25 mouse cellular contexts compared by ENCODE assay signal in genomic region chr3:70105561-70105960, GRCm38 (mm10).
DNase-seq lines count a peak whose midpoint lies in the region; ATAC-seq and TF ChIP-seq lines count a peak whose summit lies in the region.
"Had no signal": no experiment of that assay in that cellular context is flagged by ENCODE, and none has a peak within 500 bp of the region (broad histone marks: within the 10 kb centered on the region; RNA-seq: fewer than 3 reads in every experiment).

No protein-coding gene starts in this region.

- H3K4me1 ChIP-seq in embryonic facial prominence, embryonic 11.5 days (ENCODE audit: control insufficient read depth, insufficient read depth, low read length), result no peaks in the 10 kb centered on the region
- peaks cover 3% of the 10 kb centered on the region; the same call in 1 of the 2 replicates for H3K4me1 ChIP-seq in embryonic facial prominence, embryonic 10.5 days
- no peaks in the 10 kb centered on the region for H3K4me1 ChIP-seq in midbrain, postnatal 0 days (ENCODE audit: insufficient read depth, low read length)
- no peaks in the 10 kb centered on the region for H3K4me1 ChIP-seq in midbrain, embryonic 11.5 days (ENCODE audit: control insufficient read depth, insufficient read depth, low read length)
- H3K4me1 ChIP-seq: embryonic facial prominence, embryonic 13.5 days; embryonic facial prominence, embryonic 15.5 days; forebrain, embryonic 12.5 days had no signal

- ATAC-seq in embryonic facial prominence, embryonic 11.5 days (replicated peaks; ENCODE audit: insufficient number of reproducible peaks, low FRiP score, low TSS enrichment, low read depth), result no peak
- no peak for ATAC-seq in midbrain, postnatal 0 days (ENCODE audit: low FRiP score)
- no peak for ATAC-seq in midbrain, embryonic 11.5 days (ENCODE audit: low FRiP score)
- ATAC-seq: CD4-positive, CD25-positive, alpha-beta regulatory T cell, adult 4 months had no signal

- H3K27ac ChIP-seq in embryonic facial prominence, embryonic 11.5 days (replicated peaks; ENCODE audit: low read depth, low read length), result no peak overlapping the region
- no peak overlapping the region for H3K27ac ChIP-seq in embryonic facial prominence, embryonic 10.5 days (replicated peaks)
- H3K27ac ChIP-seq in layer of hippocampus, adult 2 months, result peak overlapping the region; percentile 60
- no peak overlapping the region for H3K27ac ChIP-seq in midbrain, postnatal 0 days (ENCODE audit: low read depth, low read length)
- no peak overlapping the region for H3K27ac ChIP-seq in midbrain, embryonic 11.5 days (ENCODE audit: low read depth, low read length)
- H3K27ac ChIP-seq: embryonic facial prominence, embryonic 13.5 days; forebrain, embryonic 12.5 days had no signal

- DNase-seq in cerebellum, postnatal 10 days, result peak; percentile 56 to 59
- no peak for DNase-seq in cerebellum, postnatal 36 days
- peak; percentile 2 for DNase-seq in embryonic facial prominence, embryonic 11.5 days (ENCODE audit: low spot score)
- DNase-seq in embryonic facial prominence, embryonic 10.5 days (ENCODE audit: low spot score), result no peak
- DNase-seq in layer of hippocampus, adult 2 months (ENCODE audit: low spot score in 2 of 2), result no peak
- DNase-seq in layer of hippocampus, postnatal 10 days (ENCODE audit: low spot score in 2 of 2), result no peak
- peak; percentile 61 for DNase-seq in midbrain, postnatal 0 days (ENCODE audit: low spot score)
- DNase-seq in midbrain, embryonic 11.5 days (ENCODE audit: low spot score, missing footprints), result no peak
- DNase-seq: adrenal gland, adult 2 months; adrenal gland, postnatal 10 days; adrenal gland, postnatal 25 days; B cell, adult 2 months; cerebellum, adult 11-12 months; cerebellum, adult 2 months; cerebellum, adult 9-10 months; cerebellum, postnatal 25 days; embryo, embryonic 11 days had no signal

- H3K9ac ChIP-seq in embryonic facial prominence, embryonic 11.5 days (replicated peaks; ENCODE audit: low read length), result no peak overlapping the region
- H3K9ac ChIP-seq in midbrain, postnatal 0 days (replicated peaks; ENCODE audit: low read length, poor library complexity, severe bottlenecking), result no peak overlapping the region
- H3K9ac ChIP-seq in midbrain, embryonic 11.5 days (ENCODE audit: low read length), result no peak overlapping the region
- H3K9ac ChIP-seq: embryonic facial prominence, embryonic 13.5 days; embryonic facial prominence, embryonic 15.5 days; forebrain, embryonic 12.5 days had no signal

- no peaks in the 10 kb centered on the region for H3K9me3 ChIP-seq in embryonic facial prominence, embryonic 11.5 days (replicated peaks; ENCODE audit: control insufficient read depth, low read length)
- no peaks in the 10 kb centered on the region for H3K9me3 ChIP-seq in embryonic facial prominence, embryonic 10.5 days
- H3K9me3 ChIP-seq in midbrain, postnatal 0 days (ENCODE audit: low read length), result no peaks in the 10 kb centered on the region
- H3K9me3 ChIP-seq in midbrain, embryonic 11.5 days (ENCODE audit: control insufficient read depth, low read length), result no peaks in the 10 kb centered on the region
- H3K9me3 ChIP-seq: embryonic facial prominence, embryonic 13.5 days; embryonic facial prominence, embryonic 15.5 days; forebrain, embryonic 10.5 days; forebrain, embryonic 12.5 days had no signal

- H3K4me2 ChIP-seq in embryonic facial prominence, embryonic 11.5 days (ENCODE audit: low read depth, low read length), result no peak overlapping the region
- H3K4me2 ChIP-seq in midbrain, postnatal 0 days (ENCODE audit: low read depth, low read length, poor library complexity, severe bottlenecking), result no peak overlapping the region
- no peak overlapping the region for H3K4me2 ChIP-seq in midbrain, embryonic 11.5 days
- H3K4me2 ChIP-seq: embryonic facial prominence, embryonic 13.5 days; embryonic facial prominence, embryonic 15.5 days; forebrain, embryonic 12.5 days had no signal

- H3K4me3 ChIP-seq in embryonic facial prominence, embryonic 11.5 days (ENCODE audit: low read depth, low read length), result no peak overlapping the region
- H3K4me3 ChIP-seq in embryonic facial prominence, embryonic 10.5 days, result no peak overlapping the region
- H3K4me3 ChIP-seq in layer of hippocampus, adult 2 months, result no peak overlapping the region
- no peak overlapping the region for H3K4me3 ChIP-seq in midbrain, postnatal 0 days (ENCODE audit: low read depth, low read length)
- no peak overlapping the region for H3K4me3 ChIP-seq in midbrain, embryonic 11.5 days (ENCODE audit: low read depth, low read length)
- H3K4me3 ChIP-seq: embryonic facial prominence, embryonic 13.5 days; embryonic facial prominence, embryonic 15.5 days; erythroblast, embryonic 14.5 days; forebrain, embryonic 10.5 days; forebrain, embryonic 12.5 days had no signal

- H3K27me3 ChIP-seq in embryonic facial prominence, embryonic 11.5 days (ENCODE audit: control insufficient read depth, insufficient read depth, low read length), result no peaks in the 10 kb centered on the region
- peaks cover 13% of the 10 kb centered on the region for H3K27me3 ChIP-seq in embryonic facial prominence, embryonic 10.5 days (replicated peaks; ENCODE audit: low read depth, poor library complexity, severe bottlenecking)
- no peaks in the 10 kb centered on the region; the same call in 1 of the 2 replicates for H3K27me3 ChIP-seq in midbrain, postnatal 0 days (ENCODE audit: insufficient read depth, low read length)
- no peaks in the 10 kb centered on the region for H3K27me3 ChIP-seq in midbrain, embryonic 11.5 days (ENCODE audit: control insufficient read depth, insufficient read depth, low read length)
- H3K27me3 ChIP-seq: CH12.LX had no signal

- no peaks in the 10 kb centered on the region for H3K36me3 ChIP-seq in embryonic facial prominence, embryonic 11.5 days (replicated peaks; ENCODE audit: control insufficient read depth, insufficient read depth, low read depth, low read length)
- H3K36me3 ChIP-seq in embryonic facial prominence, embryonic 10.5 days (replicated peaks), result no peaks in the 10 kb centered on the region
- no peaks in the 10 kb centered on the region for H3K36me3 ChIP-seq in midbrain, postnatal 0 days (ENCODE audit: insufficient read depth, low read length)
- H3K36me3 ChIP-seq in midbrain, embryonic 11.5 days (ENCODE audit: control insufficient read depth, insufficient read depth, low read length), result no peaks in the 10 kb centered on the region
- H3K36me3 ChIP-seq: embryonic facial prominence, embryonic 13.5 days; embryonic facial prominence, embryonic 15.5 days; forebrain, embryonic 10.5 days; forebrain, embryonic 12.5 days; G1E had no signal

- 63% methylated on average over 1 of the region's 1 CpGs for WGBS in embryonic facial prominence, embryonic 11.5 days
- 65% methylated on average over 1 of the region's 1 CpGs for WGBS in embryonic facial prominence, embryonic 10.5 days
- 74% methylated on average over 1 of the region's 1 CpGs for WGBS in midbrain, postnatal 0 days
- WGBS in midbrain, embryonic 11.5 days, result 81% methylated on average over 1 of the region's 1 CpGs

- no peak for TF ChIP-seq CTCF in layer of hippocampus, adult 2 months (conservative IDR thresholded peaks at IDR 0.05)
- no peak for TF ChIP-seq CTCF in midbrain, postnatal 0 days (IDR thresholded peaks at IDR 0.05)

Comparison
In these comparisons a context has a peak if more than half of its experiments do, and no peak if none do; other contexts are left out.
1. DNase-seq: peak in cerebellum, postnatal 10 days (2 of 2), embryonic facial prominence, embryonic 11.5 days (single experiment) and midbrain, postnatal 0 days (single experiment); none in cerebellum, postnatal 36 days (0 of 2), embryonic facial prominence, embryonic 10.5 days (single experiment), layer of hippocampus, adult 2 months (0 of 2), layer of hippocampus, postnatal 10 days (0 of 2) and midbrain, embryonic 11.5 days (single experiment).